Mouse (Mus musculus): ENCODE data around the gene Ulk4. TPM values are rescaled to one million over a fixed set of nuclear protein-coding genes. Genes with fewer than 3 reads are reported as not detected.
A peak's percentile ranks its signal among the peaks of the same experiment; 100 is the strongest.

Gene Ulk4
- total and polyA plus RNA-seq, 3 experiments = 26.6 to 31.1 TPM; not detected in 1

GRCm38 (mm10) chr9:121299976-121300570 is 23.1 kb upstream of the Ulk4 start:
- Histone ChIP-seq H3K4me1 (ENCODE audit: control insufficient read depth in 1 of 2, insufficient read depth in 2 of 2, low read length in 2 of 2) (peaks cover 3 to 18% of the 10 kb centered on the region in 2 experiments), H3K36me3 (ENCODE audit: control insufficient read depth in 1 of 2, insufficient read depth in 2 of 2, low read length in 2 of 2) (peaks cover 0 to 11% of the 10 kb centered on the region in 2 experiments; a peak in 2 of 4 replicates), H3K27me3 (ENCODE audit: control insufficient read depth in 1 of 2, insufficient read depth in 2 of 2, low read length in 2 of 2) (no peaks in the 10 kb centered on the region), H3K9ac (ENCODE audit: control insufficient read depth, low read depth, low read length, poor library complexity, severe bottlenecking) (no peak overlapping the region), H3K9me3 (replicated peaks; ENCODE audit: insufficient read depth, low read length) (no peaks in the 10 kb centered on the region), H3K4me3 (ENCODE audit: control insufficient read depth in 1 of 2, insufficient read depth in 1 of 2, low read depth in 2 of 2, low read length in 2 of 2) (no peak overlapping the region), H3K27ac (ENCODE audit: control insufficient read depth, low read depth, low read length) (no peak overlapping the region), H3K79me2 (ENCODE audit: control insufficient read depth, insufficient read depth, low read length, poor library complexity) (peaks cover 48% of the 10 kb centered on the region)
- no peak for TF ChIP-seq USF1 (IDR thresholded peaks at IDR 0.05; ENCODE audit: low read depth, low read length)
- TF ChIP-seq GATA1 (IDR thresholded peaks at IDR 0.05; ENCODE audit: low read depth, low read length) = no peak
- no peak for TF ChIP-seq CTCF (IDR thresholded peaks at IDR 0.05 in 2 of 3, conservative IDR thresholded peaks at IDR 0.05 in 1 of 3; ENCODE audit: control insufficient read depth in 1 of 3, insufficient read depth in 1 of 3, low read depth in 2 of 3, low read length in 3 of 3, poor library complexity in 1 of 3, severe bottlenecking in 1 of 3)
- no peak for TF ChIP-seq USF2 (IDR thresholded peaks at IDR 0.05; ENCODE audit: borderline replicate concordance in 1 of 2, insufficient read depth in 1 of 2, low read depth in 1 of 2, low read length in 2 of 2)
- no peak for TF ChIP-seq TAL1 (IDR thresholded peaks at IDR 0.05; ENCODE audit: low read length)
- DNase-seq (ENCODE audit: low read depth, low spot score) = no peak

GRCm38 (mm10) chr9:121299223-121299755 is 22.3 kb upstream of the Ulk4 start:
- Histone ChIP-seq H3K9ac (ENCODE audit: control insufficient read depth, low read depth, low read length, poor library complexity, severe bottlenecking) (no peak overlapping the region), H3K9me3 (replicated peaks; ENCODE audit: insufficient read depth, low read length) (no peaks in the 10 kb centered on the region), H3K4me3 (ENCODE audit: control insufficient read depth in 1 of 2, insufficient read depth in 1 of 2, low read depth in 2 of 2, low read length in 2 of 2) (peak overlapping the region in 1 of 2 experiments; percentile 93; a peak in 1 of 4 replicates), H3K36me3 (ENCODE audit: control insufficient read depth in 1 of 2, insufficient read depth in 2 of 2, low read length in 2 of 2) (peaks cover 0 to 11% of the 10 kb centered on the region in 2 experiments; a peak in 2 of 4 replicates), H3K79me2 (ENCODE audit: control insufficient read depth, insufficient read depth, low read length, poor library complexity) (peaks cover 44% of the 10 kb centered on the region), H3K27ac (ENCODE audit: control insufficient read depth, low read depth, low read length) (no peak overlapping the region), H3K27me3 (ENCODE audit: control insufficient read depth in 1 of 2, insufficient read depth in 2 of 2, low read length in 2 of 2) (no peaks in the 10 kb centered on the region), H3K4me1 (ENCODE audit: control insufficient read depth in 1 of 2, insufficient read depth in 2 of 2, low read length in 2 of 2) (peaks cover 3 to 18% of the 10 kb centered on the region in 2 experiments)
- TF ChIP-seq NRF1 (IDR thresholded peaks at IDR 0.05; ENCODE audit: insufficient read depth, low read depth, low read length, poor library complexity, severe bottlenecking) = no peak
- TF ChIP-seq MXI1 (IDR thresholded peaks at IDR 0.05; ENCODE audit: low read depth, low read length) = no peak
- TF ChIP-seq USF1 (IDR thresholded peaks at IDR 0.05; ENCODE audit: low read depth, low read length) = no peak
- TF ChIP-seq TAL1 (IDR thresholded peaks at IDR 0.05; ENCODE audit: low read length) = no peak
- no peak for TF ChIP-seq RCOR1 (IDR thresholded peaks at IDR 0.05; ENCODE audit: low read depth, low read length)
- no peak for TF ChIP-seq ZMIZ1 (IDR thresholded peaks at IDR 0.05; ENCODE audit: low read depth, low read length)
- DNase-seq (ENCODE audit: low read depth, low spot score) = no peak

GRCm38 (mm10) chr9:121298411-121299091 is 21.6 kb upstream of the Ulk4 start:
- TF ChIP-seq ZC3H11A (IDR thresholded peaks at IDR 0.05; ENCODE audit: low read depth, low read length) (no peak), GABPA (IDR thresholded peaks at IDR 0.05; ENCODE audit: low read depth, low read length) (no peak), SIN3A (IDR thresholded peaks at IDR 0.05; ENCODE audit: low read length) (no peak), POLR2AphosphoS2 (IDR thresholded peaks at IDR 0.05; ENCODE audit: low read length) (no peak), MXI1 (IDR thresholded peaks at IDR 0.05; ENCODE audit: low read depth, low read length) (no peak; the same call in 1 of the 2 replicates), GATA1 (IDR thresholded peaks at IDR 0.05; ENCODE audit: low read depth, low read length) (no peak), MAZ (IDR thresholded peaks at IDR 0.05; ENCODE audit: low read depth, low read length) (no peak), MYC (IDR thresholded peaks at IDR 0.05; ENCODE audit: low read depth, low read length) (no peak), MYB (IDR thresholded peaks at IDR 0.05; ENCODE audit: low read depth, low read length) (peak; percentile 48; the same call in 1 of the 2 replicates), EP300 (IDR thresholded peaks at IDR 0.05; ENCODE audit: low read depth in 1 of 2, low read length in 2 of 2) (peak in 1 of 2 experiments; percentile 38; a peak in 1 of 4 replicates), ETS1 (IDR thresholded peaks at IDR 0.05; ENCODE audit: low read depth, low read length) (no peak), ZNF384 (IDR thresholded peaks at IDR 0.05; ENCODE audit: low read depth, low read length) (no peak), UBTF (IDR thresholded peaks at IDR 0.05; ENCODE audit: borderline replicate concordance, insufficient read depth, low read depth, low read length) (no peak)
- peak; percentile 50 for DNase-seq (ENCODE audit: low read depth, low spot score)
- no peaks in the 10 kb centered on the region for H3K9me3 ChIP-seq (replicated peaks; ENCODE audit: insufficient read depth, low read length)
- H3K4me3 ChIP-seq (ENCODE audit: control insufficient read depth in 1 of 2, insufficient read depth in 1 of 2, low read depth in 2 of 2, low read length in 2 of 2) = peak overlapping the region; percentile 93
- H3K79me2 ChIP-seq (ENCODE audit: control insufficient read depth, insufficient read depth, low read length, poor library complexity) = peaks cover 37% of the 10 kb centered on the region
- H3K27me3 ChIP-seq (ENCODE audit: control insufficient read depth in 1 of 2, insufficient read depth in 2 of 2, low read length in 2 of 2) = peaks cover 0 to 2% of the 10 kb centered on the region in 2 experiments; a peak in 1 of 4 replicates
- peaks cover 0 to 11% of the 10 kb centered on the region in 2 experiments; a peak in 2 of 4 replicates for H3K36me3 ChIP-seq (ENCODE audit: control insufficient read depth in 1 of 2, insufficient read depth in 2 of 2, low read length in 2 of 2)
- peak overlapping the region; percentile 90 for H3K9ac ChIP-seq (ENCODE audit: control insufficient read depth, low read depth, low read length, poor library complexity, severe bottlenecking)
- H3K27ac ChIP-seq (ENCODE audit: control insufficient read depth, low read depth, low read length) = 0 out of 2 replicates have a peak overlapping the region, but pooled peaks have one; percentile 42
- H3K4me1 ChIP-seq (ENCODE audit: control insufficient read depth in 1 of 2, insufficient read depth in 2 of 2, low read length in 2 of 2) = peaks cover 3 to 18% of the 10 kb centered on the region in 2 experiments
